ENCODE assay signal across 16 mouse cellular contexts in the genomic region with DNA sequence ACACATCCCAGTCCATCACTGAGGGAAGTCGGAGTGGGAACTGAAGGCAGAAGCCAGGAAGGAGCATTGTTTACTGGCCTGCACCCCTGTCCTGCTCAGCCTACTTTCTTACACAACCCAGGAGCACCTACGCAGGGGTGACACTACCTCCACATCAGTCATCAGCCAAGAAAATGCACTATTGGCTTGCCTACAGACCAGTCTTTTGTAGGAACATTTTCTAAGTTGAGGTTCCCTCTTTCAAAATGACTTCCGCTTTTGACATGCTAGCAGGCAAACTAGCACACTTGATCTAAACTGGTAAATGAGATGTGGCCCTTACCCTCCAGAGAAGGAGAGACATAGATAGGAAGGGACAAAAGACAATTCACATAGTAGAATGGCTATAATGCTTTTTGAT.
"Had no signal": no experiment of that assay in that cellular context is flagged by ENCODE, and none has a peak within 500 bp of the region (broad histone marks: within the 10 kb centered on the region; RNA-seq: fewer than 3 reads in every experiment).

No protein-coding gene starts in this region.

- H3K27me3 ChIP-seq: midbrain, embryonic 12.5 days; neural tube, embryonic 13.5 days; neural tube, embryonic 15.5 days; stomach, embryonic 15.5 days had no signal

- H3K4me1 ChIP-seq: midbrain, embryonic 10.5 days; midbrain, embryonic 12.5 days; stomach, embryonic 15.5 days had no signal

- H3K36me3 ChIP-seq: neural tube, embryonic 13.5 days; stomach, embryonic 15.5 days had no signal

- ATAC-seq: midbrain, embryonic 16.5 days had no signal

- H3K4me2 ChIP-seq: lung, embryonic 14.5 days; midbrain, embryonic 12.5 days; neural tube, embryonic 13.5 days; neural tube, embryonic 15.5 days; stomach, embryonic 15.5 days had no signal

- H3K27ac ChIP-seq: midbrain, embryonic 10.5 days; midbrain, embryonic 12.5 days; neural tube, embryonic 13.5 days; neural tube, embryonic 15.5 days; stomach, embryonic 15.5 days had no signal

- H3K9ac ChIP-seq: lung, embryonic 14.5 days; midbrain, embryonic 12.5 days; neural tube, embryonic 13.5 days; neural tube, embryonic 15.5 days; stomach, embryonic 15.5 days had no signal

- H3K4me3 ChIP-seq: midbrain, embryonic 10.5 days; midbrain, embryonic 12.5 days; myocyte; neural tube, embryonic 13.5 days; neural tube, embryonic 15.5 days; stomach, embryonic 15.5 days had no signal

- H3K9me3 ChIP-seq: midbrain, embryonic 10.5 days; midbrain, embryonic 12.5 days; neural tube, embryonic 13.5 days; neural tube, embryonic 15.5 days; stomach, embryonic 15.5 days had no signal

- DNase-seq: lung, adult 18-20 months; lung, embryonic 14.5 days; lung, postnatal 10 days; lung, postnatal 4 days; midbrain, embryonic 14.5 days; right cerebral cortex, postnatal 14 days; thymus, adult 18-20 months; thymus, postnatal 14 days; thymus, postnatal 36 days had no signal
